Mouse (Mus musculus): Measurements from ENCODE around the gene Prkd1.

GRCm38 (mm10) chr12:50697492-50697891 is 48.6 kb upstream of the Prkd1 start:
- no peak for TF ChIP-seq BHLHE40 (IDR thresholded peaks at IDR 0.05; ENCODE audit: low read depth, low read length)
- no peak for TF ChIP-seq POLR2A (IDR thresholded peaks at IDR 0.05; ENCODE audit: low read depth, low read length)
- TF ChIP-seq CTCF (conservative IDR thresholded peaks at IDR 0.05 in 1 of 2, IDR thresholded peaks at IDR 0.05 in 1 of 2; ENCODE audit: low read depth in 2 of 2, low read length in 2 of 2), result no peak
- TF ChIP-seq NELFE (IDR thresholded peaks at IDR 0.05; ENCODE audit: low read depth, low read length), result no peak
- TF ChIP-seq UBTF (IDR thresholded peaks at IDR 0.05; ENCODE audit: low read depth, low read length), result no peak
- TF ChIP-seq ETS1 (conservative IDR thresholded peaks at IDR 0.05; ENCODE audit: low read depth, low read length), result no peak
- TF ChIP-seq EP300 (IDR thresholded peaks at IDR 0.05; ENCODE audit: low read length), result no peak

Data from CH12.LX (cell line).